Mouse (Mus musculus): Measurements from ENCODE around the gene Ppp1r27. TPM values are rescaled to one million over a fixed set of nuclear protein-coding genes. Genes with fewer than 3 reads are reported as not detected.
"Not testable (repeated sequence)": the region's sequence is repeated elsewhere in the genome, so short reads cannot be mapped to it uniquely, and the experiment has no call there.

Gene Ppp1r27
- total RNA-seq, 2 experiments from 2014 or later: not detected

- intact Hi-C loops (cut with DNase I): no loop called here
- no peak for DNase-seq (ENCODE audit: extremely low spot score in 1 of 2, low spot score in 2 of 2)
Observed at GRCm38 (mm10) chr11:120525959-120526358, 25.0 kb downstream of the Ppp1r27 start.

DNA sequence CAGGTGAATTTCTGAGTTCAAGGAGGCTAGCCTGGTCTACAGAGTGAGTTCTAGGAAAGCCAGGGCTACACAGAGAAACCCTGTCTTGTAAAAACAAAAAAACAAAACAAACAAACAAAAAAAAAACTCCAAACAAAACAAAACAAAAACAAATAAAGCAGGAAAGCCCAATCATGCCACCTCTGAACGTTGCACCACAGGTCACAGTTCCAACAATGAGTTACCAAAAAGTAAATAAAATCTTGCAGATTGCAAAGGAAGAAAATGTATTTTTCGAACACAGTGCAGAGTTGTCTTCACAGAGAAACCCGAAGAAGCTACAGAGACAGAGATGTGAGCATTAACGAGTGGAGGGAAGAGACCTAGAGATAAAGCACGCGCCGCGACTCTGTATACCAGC lies 28.4 kb downstream of the Ppp1r27 start:
- DNase-seq (ENCODE audit: extremely low spot score in 1 of 2, low spot score in 2 of 2): no peak
- intact Hi-C loops (cut with DNase I): no loop called here

GRCm38 (mm10) chr11:120520967-120521540 lies 29.9 kb downstream of the Ppp1r27 start:
- intact Hi-C loops (cut with DNase I): no loop called here
- DNase-seq (ENCODE audit: extremely low spot score in 1 of 2, low spot score in 2 of 2): no peak

DNA sequence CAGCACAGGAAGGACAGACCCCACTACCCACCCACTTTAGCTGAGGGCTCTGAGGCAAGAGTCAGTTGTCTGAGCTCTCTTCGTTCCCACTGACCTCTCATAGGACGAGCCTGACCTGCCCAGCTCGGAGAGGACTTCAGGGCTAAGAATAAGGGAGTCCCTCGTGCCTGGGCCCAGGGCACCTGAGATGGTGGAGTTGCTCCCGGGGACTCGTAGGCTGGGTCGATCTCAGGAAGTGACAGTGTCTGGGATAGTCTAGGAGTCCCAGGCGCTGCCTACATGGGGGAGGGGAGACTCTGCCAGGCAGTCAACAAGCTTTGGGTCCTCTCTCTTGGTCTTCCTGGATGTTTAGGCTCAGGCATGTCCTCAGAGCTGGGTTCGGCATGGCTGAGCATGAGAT lies 30.4 kb downstream of the Ppp1r27 start:
- no peak for DNase-seq (ENCODE audit: extremely low spot score in 1 of 2, low spot score in 2 of 2)
- intact Hi-C loops (cut with DNase I): no loop called here

DNA sequence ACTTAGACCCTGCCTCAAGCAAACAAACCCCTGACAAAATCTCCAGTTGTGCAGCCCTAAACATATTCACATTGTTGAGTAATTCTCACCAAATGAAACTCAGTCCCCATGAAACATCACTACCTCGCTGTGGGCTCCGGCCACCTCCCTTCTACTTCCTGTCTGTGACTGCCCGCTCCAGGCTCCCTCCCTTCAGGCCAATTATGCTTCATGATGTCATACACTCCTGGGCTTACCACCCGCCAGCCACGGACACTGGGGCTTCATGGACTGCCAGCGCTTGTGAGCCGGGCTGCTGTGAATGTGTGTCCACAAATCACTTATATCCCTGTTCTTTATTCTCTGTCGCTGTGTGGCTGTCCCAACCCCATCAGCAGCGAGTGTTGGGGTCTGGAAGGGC lies 31.2 kb downstream of the Ppp1r27 start:
- peak in 1 of 2 experiments; percentile 75 for DNase-seq (ENCODE audit: extremely low spot score in 1 of 2, low spot score in 2 of 2)
- intact Hi-C loops (cut with DNase I): loop anchor here (2.0 kb wide), 1 partner anchor 53 kb away; the partner anchor contains the start of gene P4hb

DNA sequence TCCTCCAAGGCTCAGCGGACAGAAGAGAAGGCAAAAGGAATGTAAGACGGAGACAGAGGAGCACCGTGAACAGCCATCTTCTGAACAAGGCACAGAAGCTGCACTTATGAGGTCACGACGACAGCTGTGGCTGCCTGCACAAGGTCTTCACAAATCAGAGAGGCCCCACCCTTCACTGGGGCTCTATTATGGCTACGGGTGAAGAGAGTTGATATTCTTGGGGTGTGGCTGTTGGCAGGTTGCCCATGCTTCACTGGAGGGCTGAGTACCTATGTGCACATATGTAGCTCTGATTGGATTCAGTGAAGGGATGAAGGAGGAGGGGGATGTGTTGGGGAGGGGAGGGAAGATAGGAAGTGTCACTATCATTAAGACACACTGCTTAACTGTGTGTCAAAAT lies 32.4 kb downstream of the Ppp1r27 start:
- intact Hi-C loops (cut with DNase I): loop anchor here (2.0 kb wide), 1 partner anchor 54 kb away; the partner anchor contains the start of gene P4hb
- DNase-seq (ENCODE audit: extremely low spot score in 1 of 2, low spot score in 2 of 2): no peak

- DNase-seq (ENCODE audit: extremely low spot score in 1 of 2, low spot score in 2 of 2): peak; percentile 52 to 79
- intact Hi-C loops (cut with DNase I): loop anchor here (2.0 kb wide), 1 partner anchor 55 kb away; the partner anchor contains the start of gene P4hb
Observed at GRCm38 (mm10) chr11:120518027-120518426, 32.9 kb downstream of the Ppp1r27 start.

DNA sequence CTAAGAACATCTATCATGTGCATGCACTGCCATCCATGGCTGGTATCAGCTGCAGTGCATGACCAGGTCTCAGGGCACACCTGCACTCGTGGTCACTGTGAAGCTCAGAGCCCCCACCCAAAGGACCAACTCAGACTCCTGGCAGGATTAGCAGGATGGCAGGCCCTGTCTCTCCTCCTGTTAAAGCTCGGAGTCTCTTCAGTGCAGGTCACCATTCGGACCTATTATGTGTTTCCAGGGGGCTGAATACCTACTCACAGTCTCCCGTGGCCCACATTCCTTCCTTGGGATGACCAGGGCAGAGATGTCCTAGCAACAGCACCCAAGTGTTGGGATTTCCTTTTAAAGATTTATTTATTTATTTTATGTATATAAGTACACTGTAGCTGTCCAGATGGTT lies 33.8 kb downstream of the Ppp1r27 start:
- intact Hi-C loops (cut with DNase I): no loop called here
- DNase-seq (ENCODE audit: extremely low spot score in 1 of 2, low spot score in 2 of 2): no peak

- intact Hi-C loops (cut with DNase I): no loop called here
- DNase-seq (ENCODE audit: extremely low spot score in 1 of 2, low spot score in 2 of 2): peak; percentile 79 to 85
Observed at GRCm38 (mm10) chr11:120515611-120516010, 35.3 kb downstream of the Ppp1r27 start.

DNA sequence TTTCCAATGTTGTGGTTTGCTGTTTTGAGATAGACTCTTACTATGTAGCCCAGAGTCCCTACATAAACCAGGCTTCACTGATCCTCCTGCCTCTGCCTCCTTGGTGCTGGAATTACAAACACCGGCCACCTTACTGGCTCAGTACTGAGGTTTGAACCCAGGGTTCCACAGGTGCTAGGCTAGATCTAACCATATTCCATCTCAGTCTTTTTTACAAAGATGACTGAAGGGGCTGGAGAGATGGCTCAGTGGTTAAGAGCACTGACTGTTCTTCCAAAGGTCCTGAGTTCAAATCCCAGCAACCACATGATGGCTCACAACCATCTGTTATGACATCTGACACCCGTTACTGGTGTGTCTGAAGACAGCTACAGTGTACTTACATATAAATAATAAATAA lies 36.7 kb downstream of the Ppp1r27 start:
- intact Hi-C loops (cut with DNase I); DNase-seq (ENCODE audit: extremely low spot score in 1 of 2, low spot score in 2 of 2): not testable (repeated sequence)

DNA sequence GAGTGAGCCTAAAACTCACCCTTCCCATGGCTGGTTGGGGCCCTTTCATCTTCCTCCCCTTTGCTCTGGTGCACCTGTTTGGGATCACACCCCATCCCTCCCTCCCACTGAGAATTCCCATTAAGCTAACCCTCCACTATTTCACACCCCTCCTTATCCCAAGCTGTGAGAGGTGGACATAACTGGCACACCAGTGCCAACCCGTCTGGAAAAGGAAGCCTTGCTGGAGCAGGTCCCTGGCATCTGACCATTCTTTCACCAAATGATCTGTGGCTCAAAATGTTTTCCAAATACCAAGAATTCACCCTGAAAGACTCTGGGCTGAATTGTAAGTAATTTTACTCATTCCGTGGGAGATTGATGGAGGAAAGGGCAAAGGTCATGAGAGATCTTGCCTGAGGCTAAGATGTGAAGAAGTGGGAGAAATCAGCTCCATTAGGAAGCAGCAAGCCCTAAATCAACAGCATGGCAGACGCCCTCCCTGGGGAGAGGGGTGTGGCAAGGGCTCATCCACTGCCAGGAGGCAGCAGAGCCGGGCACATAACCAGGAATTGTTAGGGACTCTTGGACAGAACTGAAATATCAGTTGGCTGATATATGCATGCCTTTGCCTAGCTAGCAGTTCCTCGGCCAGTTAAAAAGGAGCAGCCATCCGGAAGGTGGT lies 38.0 kb downstream of the Ppp1r27 start:
- intact Hi-C loops (cut with DNase I): no loop called here

GRCm38 (mm10) chr11:120510375-120511030 lies 40.4 kb downstream of the Ppp1r27 start:
- intact Hi-C loops (cut with DNase I): no loop called here
- no peak for DNase-seq (ENCODE audit: extremely low spot score in 1 of 2, low spot score in 2 of 2)

More for the DNA sequence above, 38.0 kb downstream of the Ppp1r27 start:
- DNase-seq (ENCODE audit: extremely low spot score in 1 of 2, low spot score in 2 of 2): no peak

GRCm38 (mm10) chr11:120509940-120510339 lies 41.0 kb downstream of the Ppp1r27 start:
- intact Hi-C loops (cut with DNase I): no loop called here
- no peak for DNase-seq (ENCODE audit: extremely low spot score in 1 of 2, low spot score in 2 of 2)

DNA sequence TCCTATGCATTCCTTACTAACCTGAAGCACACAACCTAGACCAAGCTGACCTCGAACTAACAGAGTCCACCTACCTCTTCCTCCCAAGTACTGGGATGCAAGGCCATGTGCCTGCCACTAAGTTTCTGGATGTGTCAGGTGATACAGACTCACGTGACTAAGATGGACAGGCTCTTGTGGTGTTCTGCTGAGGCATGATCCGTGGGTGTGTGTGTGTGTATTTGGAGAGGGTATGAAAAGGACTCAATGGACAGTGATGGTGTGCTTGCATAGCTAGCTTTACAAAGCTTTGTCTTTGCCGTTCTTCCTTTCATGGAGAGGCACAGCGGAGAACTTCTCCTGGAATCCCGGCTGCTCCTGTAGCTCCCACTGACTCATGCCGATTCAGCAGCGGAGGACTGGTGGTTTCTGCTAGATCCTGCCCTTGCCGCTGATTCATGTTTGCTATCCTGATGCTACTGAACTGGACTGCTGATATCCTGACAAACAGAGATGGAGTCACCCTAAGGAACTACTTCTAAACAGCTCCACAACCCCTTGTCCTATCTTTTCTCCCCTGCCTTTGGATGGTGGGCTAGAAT lies 42.6 kb downstream of the Ppp1r27 start:
- intact Hi-C loops (cut with DNase I): no loop called here
- no peak for DNase-seq (ENCODE audit: extremely low spot score in 1 of 2, low spot score in 2 of 2)

DNA sequence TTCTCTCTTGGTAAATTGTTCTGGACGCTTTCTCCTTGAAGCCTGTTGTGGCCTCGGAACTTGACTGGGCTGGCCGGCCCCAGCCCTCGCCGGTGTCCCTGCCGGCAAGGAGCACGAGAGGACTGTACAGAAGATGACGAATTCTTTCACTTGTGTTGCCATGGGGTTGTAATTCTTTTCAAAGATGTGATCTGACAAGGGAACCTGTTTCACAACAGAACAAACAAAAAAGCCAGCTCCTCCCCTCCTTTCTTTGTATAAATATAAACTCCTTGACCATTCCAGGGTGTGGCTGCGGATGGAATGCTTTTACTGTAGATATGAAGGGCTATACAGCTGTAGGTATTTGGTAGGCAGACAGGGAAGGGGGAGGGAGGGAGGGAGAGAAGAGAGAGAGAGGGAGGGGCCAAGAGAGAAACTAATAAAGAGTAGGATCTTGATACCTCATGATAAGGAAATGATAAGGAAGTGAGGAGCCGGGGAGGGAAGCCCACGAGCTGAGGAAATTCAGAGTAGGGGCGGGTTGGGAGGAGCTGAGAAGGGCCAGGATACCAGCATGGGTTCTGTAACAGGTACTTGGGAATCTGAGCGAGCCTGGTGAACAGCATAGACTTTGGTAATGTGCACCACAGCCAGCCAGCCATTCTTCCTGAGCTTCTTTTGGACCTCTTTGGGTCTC lies 43.2 kb downstream of the Ppp1r27 start:
- DNase-seq (ENCODE audit: extremely low spot score in 1 of 2, low spot score in 2 of 2): no peak
- intact Hi-C loops (cut with DNase I): no loop called here

DNA sequence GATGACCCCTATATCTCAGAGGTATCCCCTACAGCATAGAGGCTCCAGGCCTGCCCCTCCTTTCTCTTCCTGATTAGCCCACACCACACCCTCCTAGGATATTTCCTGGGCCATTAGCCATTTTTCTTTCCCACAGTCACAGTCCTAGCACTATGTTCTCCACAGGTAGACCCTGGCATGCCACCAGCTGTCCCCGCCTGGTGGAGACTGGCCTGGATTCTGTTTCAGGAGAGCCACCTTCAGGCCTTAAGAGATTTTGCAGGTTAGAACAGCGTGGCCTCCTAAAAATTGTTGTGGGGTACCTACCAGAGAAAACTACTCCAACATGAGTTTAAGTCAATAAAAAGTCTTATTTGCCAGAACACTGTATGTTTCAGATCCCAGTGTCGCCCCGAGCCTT lies 44.0 kb downstream of the Ppp1r27 start:
- DNase-seq (ENCODE audit: extremely low spot score in 1 of 2, low spot score in 2 of 2): no peak
- intact Hi-C loops (cut with DNase I): no loop called here

DNA sequence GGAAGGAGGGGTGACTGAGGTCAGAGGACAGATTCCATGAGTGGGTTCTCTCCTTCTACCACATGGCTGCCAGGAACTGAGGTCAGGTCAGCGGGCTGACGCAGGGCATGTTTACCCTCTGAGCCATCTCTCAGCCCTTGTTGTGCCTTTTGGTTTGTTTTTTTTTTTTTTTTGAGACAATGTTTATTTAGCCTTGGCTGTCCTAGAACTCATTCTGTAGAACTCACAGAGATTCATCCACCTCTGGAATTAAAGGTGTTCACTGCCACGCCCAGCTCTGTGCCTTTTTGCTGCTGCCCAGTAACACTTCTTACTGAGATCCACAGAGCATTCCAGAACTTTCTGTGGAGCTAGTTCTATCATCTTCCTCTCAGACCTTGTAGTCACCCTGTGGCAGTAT lies 45.3 kb downstream of the Ppp1r27 start:
- intact Hi-C loops (cut with DNase I): no loop called here
- DNase-seq (ENCODE audit: extremely low spot score in 1 of 2, low spot score in 2 of 2): no peak

GRCm38 (mm10) chr11:120501701-120502100 lies 49.2 kb downstream of the Ppp1r27 start:
- intact Hi-C loops (cut with DNase I): no loop called here
- no peak for DNase-seq (ENCODE audit: extremely low spot score in 1 of 2, low spot score in 2 of 2)

DNA sequence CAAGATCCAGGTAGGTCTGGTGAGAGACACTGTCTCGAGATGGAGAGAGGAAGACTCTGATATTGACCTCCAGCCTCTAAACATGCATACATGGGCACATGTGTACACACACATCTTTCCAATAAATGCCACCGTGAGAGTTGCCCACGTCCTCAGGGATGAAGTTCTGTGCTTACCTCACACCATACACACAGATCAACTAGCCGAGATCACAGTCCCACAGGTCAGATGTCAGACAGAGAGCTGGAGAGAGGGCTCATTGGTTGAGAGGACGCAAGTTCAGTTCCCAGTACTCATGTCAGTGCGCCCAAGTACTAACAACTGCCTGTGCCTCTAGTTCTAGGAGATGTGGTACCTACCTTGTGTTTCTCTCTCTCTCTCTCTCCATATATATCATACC lies 49.9 kb downstream of the Ppp1r27 start:
- intact Hi-C loops (cut with DNase I): no loop called here
- no peak for DNase-seq (ENCODE audit: extremely low spot score in 1 of 2, low spot score in 2 of 2)

All from left cerebral cortex, postnatal 10 days (tissue).